In genomic region chr5:54178966-54179547, GRCm38 (mm10) we compare ENCODE assay signal across 16 mouse cellular contexts.
DNase-seq lines count a peak whose midpoint lies in the region; ATAC-seq and TF ChIP-seq lines count a peak whose summit lies in the region.
"Had no signal": no experiment of that assay in that cellular context is flagged by ENCODE, and none has a peak within 500 bp of the region (broad histone marks: within the 10 kb centered on the region; RNA-seq: fewer than 3 reads in every experiment).

No protein-coding gene starts in this region.

- no peak for DNase-seq in embryonic facial prominence, embryonic 10.5 days (ENCODE audit: low spot score)
- DNase-seq in heart, adult 18-20 months: no peak
- DNase-seq in midbrain, embryonic 11.5 days (ENCODE audit: low spot score, missing footprints): no peak
- no peak for DNase-seq in midbrain, postnatal 0 days (ENCODE audit: low spot score)
- peak; percentile 24 for DNase-seq in neural tube, embryonic 11.5 days (ENCODE audit: low spot score)
- DNase-seq in thymus, postnatal 0 days (ENCODE audit: low spot score): no peak
- DNase-seq: cerebellum, postnatal 36 days; kidney, adult 18-20 months; layer of hippocampus, postnatal 36 days; right cerebral cortex, postnatal 4 days; thymus, postnatal 25 days had no signal

- H3K4me2 ChIP-seq in embryonic facial prominence, embryonic 12.5 days (replicated peaks): no peak overlapping the region
- no peak overlapping the region for H3K4me2 ChIP-seq in heart, embryonic 15.5 days
- H3K4me2 ChIP-seq in midbrain, embryonic 11.5 days: no peak overlapping the region
- H3K4me2 ChIP-seq in midbrain, postnatal 0 days (ENCODE audit: low read depth, low read length, poor library complexity, severe bottlenecking): no peak overlapping the region
- no peak overlapping the region for H3K4me2 ChIP-seq in neural tube, embryonic 11.5 days (ENCODE audit: low read depth)
- H3K4me2 ChIP-seq: limb, embryonic 12.5 days had no signal

- no peak for TF ChIP-seq CTCF in midbrain, postnatal 0 days (IDR thresholded peaks at IDR 0.05)

- H3K27me3 ChIP-seq in embryonic facial prominence, embryonic 12.5 days: no peaks in the 10 kb centered on the region
- no peaks in the 10 kb centered on the region for H3K27me3 ChIP-seq in embryonic facial prominence, embryonic 10.5 days (replicated peaks; ENCODE audit: low read depth, poor library complexity, severe bottlenecking)
- H3K27me3 ChIP-seq in heart, embryonic 15.5 days: no peaks in the 10 kb centered on the region
- no peaks in the 10 kb centered on the region for H3K27me3 ChIP-seq in midbrain, embryonic 11.5 days (ENCODE audit: control insufficient read depth, insufficient read depth, low read length)
- H3K27me3 ChIP-seq in midbrain, postnatal 0 days (ENCODE audit: insufficient read depth, low read length): no peaks in the 10 kb centered on the region
- no peaks in the 10 kb centered on the region for H3K27me3 ChIP-seq in neural tube, embryonic 11.5 days (ENCODE audit: control insufficient read depth, insufficient read depth, low read length)
- H3K27me3 ChIP-seq: CH12.LX had no signal

- ATAC-seq in embryonic facial prominence, embryonic 12.5 days (ENCODE audit: insufficient number of reproducible peaks, insufficient read depth, low FRiP score, low TSS enrichment): 0 out of 2 replicates have a peak, but pooled peaks have one; percentile 25
- ATAC-seq in heart, embryonic 15.5 days (replicated peaks; ENCODE audit: insufficient number of reproducible peaks, insufficient read depth, low FRiP score, low read depth): no peak
- ATAC-seq in midbrain, embryonic 11.5 days (ENCODE audit: low FRiP score): peak; percentile 10; the same call in 1 of the 2 replicates
- no peak for ATAC-seq in midbrain, postnatal 0 days (ENCODE audit: low FRiP score)
- no peak for ATAC-seq in neural tube, embryonic 11.5 days (ENCODE audit: insufficient read depth, low FRiP score, low TSS enrichment)
- ATAC-seq: activated CD4-positive, CD25-positive, alpha-beta regulatory T cell, adult 4 months had no signal

- H3K36me3 ChIP-seq in embryonic facial prominence, embryonic 12.5 days: no peaks in the 10 kb centered on the region
- H3K36me3 ChIP-seq in embryonic facial prominence, embryonic 10.5 days (replicated peaks): no peaks in the 10 kb centered on the region
- H3K36me3 ChIP-seq in heart, embryonic 15.5 days: no peaks in the 10 kb centered on the region
- H3K36me3 ChIP-seq in midbrain, embryonic 11.5 days (ENCODE audit: control insufficient read depth, insufficient read depth, low read length): no peaks in the 10 kb centered on the region
- H3K36me3 ChIP-seq in midbrain, postnatal 0 days (ENCODE audit: insufficient read depth, low read length): no peaks in the 10 kb centered on the region
- H3K36me3 ChIP-seq in neural tube, embryonic 11.5 days (ENCODE audit: control insufficient read depth, insufficient read depth, low read length): no peaks in the 10 kb centered on the region
- H3K36me3 ChIP-seq: limb, embryonic 12.5 days had no signal

- H3K4me3 ChIP-seq in embryonic facial prominence, embryonic 12.5 days: no peak overlapping the region
- H3K4me3 ChIP-seq in embryonic facial prominence, embryonic 10.5 days: no peak overlapping the region
- no peak overlapping the region for H3K4me3 ChIP-seq in heart, embryonic 15.5 days
- no peak overlapping the region for H3K4me3 ChIP-seq in midbrain, embryonic 11.5 days (ENCODE audit: low read depth, low read length)
- H3K4me3 ChIP-seq in midbrain, postnatal 0 days (ENCODE audit: low read depth, low read length): no peak overlapping the region
- H3K4me3 ChIP-seq in neural tube, embryonic 11.5 days (ENCODE audit: low read depth, low read length): no peak overlapping the region
- H3K4me3 ChIP-seq: limb, embryonic 12.5 days had no signal

- no peak overlapping the region for H3K9ac ChIP-seq in embryonic facial prominence, embryonic 12.5 days
- H3K9ac ChIP-seq in heart, embryonic 15.5 days: no peak overlapping the region
- H3K9ac ChIP-seq in midbrain, embryonic 11.5 days (ENCODE audit: low read length): no peak overlapping the region
- H3K9ac ChIP-seq in midbrain, postnatal 0 days (replicated peaks; ENCODE audit: low read length, poor library complexity, severe bottlenecking): no peak overlapping the region
- no peak overlapping the region for H3K9ac ChIP-seq in neural tube, embryonic 11.5 days (ENCODE audit: low read length)
- H3K9ac ChIP-seq: limb, embryonic 12.5 days had no signal

- 45% methylated on average over 13 of the region's 13 CpGs for WGBS in embryonic facial prominence, embryonic 12.5 days
- WGBS in embryonic facial prominence, embryonic 10.5 days: 55% methylated on average over 13 of the region's 13 CpGs
- 36% methylated on average over 13 of the region's 13 CpGs for WGBS in heart, embryonic 15.5 days
- WGBS in midbrain, embryonic 11.5 days: 61% methylated on average over 13 of the region's 13 CpGs
- 72% methylated on average over 13 of the region's 13 CpGs for WGBS in midbrain, postnatal 0 days
- 47% methylated on average over 13 of the region's 13 CpGs for WGBS in neural tube, embryonic 11.5 days

- no peak overlapping the region for H3K27ac ChIP-seq in embryonic facial prominence, embryonic 12.5 days
- H3K27ac ChIP-seq in embryonic facial prominence, embryonic 10.5 days (replicated peaks): no peak overlapping the region; the same call in 1 of the 2 replicates
- H3K27ac ChIP-seq in heart, embryonic 15.5 days: peak overlapping the region; percentile 68
- H3K27ac ChIP-seq in midbrain, embryonic 11.5 days (ENCODE audit: low read depth, low read length): no peak overlapping the region
- no peak overlapping the region for H3K27ac ChIP-seq in midbrain, postnatal 0 days (ENCODE audit: low read depth, low read length)
- peak overlapping the region; percentile 44; the same call in 1 of the 2 replicates for H3K27ac ChIP-seq in neural tube, embryonic 11.5 days (ENCODE audit: low read depth, low read length)
- H3K27ac ChIP-seq: limb, embryonic 12.5 days had no signal

- H3K9me3 ChIP-seq in embryonic facial prominence, embryonic 12.5 days: no peaks in the 10 kb centered on the region
- no peaks in the 10 kb centered on the region for H3K9me3 ChIP-seq in embryonic facial prominence, embryonic 10.5 days
- no peaks in the 10 kb centered on the region for H3K9me3 ChIP-seq in heart, embryonic 15.5 days (replicated peaks)
- H3K9me3 ChIP-seq in midbrain, embryonic 11.5 days (ENCODE audit: control insufficient read depth, low read length): no peaks in the 10 kb centered on the region
- no peaks in the 10 kb centered on the region for H3K9me3 ChIP-seq in midbrain, postnatal 0 days (ENCODE audit: low read length)
- H3K9me3 ChIP-seq in neural tube, embryonic 11.5 days (ENCODE audit: control insufficient read depth, low read length): no peaks in the 10 kb centered on the region
- H3K9me3 ChIP-seq: limb, embryonic 12.5 days had no signal

- H3K4me1 ChIP-seq in embryonic facial prominence, embryonic 12.5 days: 0 out of 2 replicates have a peak, but pooled peaks cover 5% of the 10 kb centered on the region
- H3K4me1 ChIP-seq in embryonic facial prominence, embryonic 10.5 days: peaks cover 27% of the 10 kb centered on the region
- H3K4me1 ChIP-seq in heart, embryonic 15.5 days (replicated peaks): peaks cover 28% of the 10 kb centered on the region
- peaks cover 24% of the 10 kb centered on the region; the same call in 1 of the 2 replicates for H3K4me1 ChIP-seq in midbrain, embryonic 11.5 days (ENCODE audit: control insufficient read depth, insufficient read depth, low read length)
- H3K4me1 ChIP-seq in midbrain, postnatal 0 days (ENCODE audit: insufficient read depth, low read length): 0 out of 2 replicates have a peak, but pooled peaks cover 4% of the 10 kb centered on the region
- H3K4me1 ChIP-seq in neural tube, embryonic 11.5 days (ENCODE audit: control insufficient read depth, insufficient read depth, low read length): peaks cover 16% of the 10 kb centered on the region; the same call in 1 of the 2 replicates

Comparison
In these comparisons a context has a peak if more than half of its experiments do, and no peak if none do; other contexts are left out.
1. ATAC-seq: peak in embryonic facial prominence, embryonic 12.5 days (single experiment) and midbrain, embryonic 11.5 days (single experiment); none in heart, embryonic 15.5 days (single experiment), midbrain, postnatal 0 days (single experiment) and neural tube, embryonic 11.5 days (single experiment).
2. H3K27ac ChIP-seq: peak in heart, embryonic 15.5 days (single experiment) and neural tube, embryonic 11.5 days (single experiment); none in embryonic facial prominence, embryonic 12.5 days (single experiment), embryonic facial prominence, embryonic 10.5 days (single experiment), midbrain, embryonic 11.5 days (single experiment) and midbrain, postnatal 0 days (single experiment).